Comparison of ENCODE assay signal across 8 mouse cellular contexts in the genomic region with DNA sequence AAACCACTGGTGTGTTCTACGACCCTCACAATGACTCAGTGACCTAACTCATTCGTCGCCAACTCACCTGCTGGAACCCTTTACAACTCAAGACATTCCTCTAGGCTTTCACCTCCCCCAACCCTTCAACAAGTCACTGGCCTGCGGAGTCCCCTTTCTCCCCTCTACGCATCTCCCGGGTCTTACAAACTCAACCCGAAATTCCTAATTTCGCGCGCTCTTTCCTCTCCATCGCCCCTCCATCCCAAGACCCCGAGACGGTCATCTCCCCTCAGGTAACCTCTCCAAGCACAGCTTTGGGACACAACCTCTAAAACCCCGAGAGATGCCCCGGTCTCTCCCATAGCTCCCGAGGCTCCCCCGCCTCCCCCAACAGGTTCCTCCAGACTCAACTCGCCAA.
DNase-seq lines count a peak whose midpoint lies in the region; ATAC-seq and TF ChIP-seq lines count a peak whose summit lies in the region.

No protein-coding gene starts in this region.

- peak overlapping the region; percentile 75 for H3K4me2 ChIP-seq in hindbrain, embryonic 13.5 days
- H3K4me2 ChIP-seq in midbrain, embryonic 16.5 days (ENCODE audit: low read length): peak overlapping the region; percentile 82

- WGBS in bone marrow, adult 2 months: 6% methylated on average over 18 of the region's 18 CpGs
- 1% methylated on average over 18 of the region's 18 CpGs for WGBS in hindbrain, embryonic 13.5 days
- WGBS in midbrain, embryonic 16.5 days: under 1% methylated on average over 18 of the region's 18 CpGs

- DNase-seq in left cerebral cortex, adult 2 months (ENCODE audit: extremely low spot score in 1 of 2, low spot score in 2 of 2): no peak
- no peak for DNase-seq in left cerebral cortex, adult 8-10 months (ENCODE audit: low spot score in 2 of 2)
- no peak for DNase-seq in urinary bladder, postnatal 14 days (ENCODE audit: low spot score)
- DNase-seq in layer of hippocampus, adult 9-11 months: no peak
- DNase-seq in left cerebral cortex, adult 18-20 months (ENCODE audit: low spot score in 2 of 2): no peak

- peaks cover 14% of the 10 kb centered on the region; the same call in 1 of the 2 replicates for H3K36me3 ChIP-seq in hindbrain, embryonic 13.5 days
- no peaks in the 10 kb centered on the region for H3K36me3 ChIP-seq in midbrain, embryonic 16.5 days (ENCODE audit: control insufficient read depth, insufficient read depth, low read length)

- ATAC-seq in hindbrain, embryonic 13.5 days (ENCODE audit: low FRiP score): peak; percentile 34; the same call in 1 of the 2 replicates
- peak; percentile 36 for ATAC-seq in midbrain, embryonic 16.5 days

- H3K9me3 ChIP-seq in hindbrain, embryonic 13.5 days: no peaks in the 10 kb centered on the region
- H3K9me3 ChIP-seq in midbrain, embryonic 16.5 days (replicated peaks; ENCODE audit: control insufficient read depth, low read length, poor library complexity, severe bottlenecking): no peaks in the 10 kb centered on the region

- intact Hi-C loops in left cerebral cortex, adult 2 months (cut with DNase I): loop anchor here (1.0 to 2.0 kb wide), 2 partner anchors 68 to 72 kb away; partner anchors contain the start of gene Acp6

- peak overlapping the region; percentile 53; the same call in 1 of the 2 replicates for H3K27ac ChIP-seq in left cerebral cortex, adult 2 months
- no peak overlapping the region for H3K27ac ChIP-seq in bone marrow, adult 2 months (ENCODE audit: control insufficient read depth, insufficient read depth, low read depth, low read length, poor library complexity)
- peak overlapping the region; percentile 95 for H3K27ac ChIP-seq in hindbrain, embryonic 13.5 days
- H3K27ac ChIP-seq in midbrain, embryonic 16.5 days (ENCODE audit: low read length): peak overlapping the region; percentile 89

- H3K9ac ChIP-seq in hindbrain, embryonic 13.5 days: peak overlapping the region; percentile 92
- H3K9ac ChIP-seq in midbrain, embryonic 16.5 days (ENCODE audit: low read depth, low read length): peak overlapping the region; percentile 93

- TF ChIP-seq POLR2A in bone marrow, adult 2 months (IDR thresholded peaks at IDR 0.05; ENCODE audit: borderline replicate concordance, control insufficient read depth, low read depth, low read length): no peak

- H3K4me3 ChIP-seq in left cerebral cortex, adult 2 months: peak overlapping the region; percentile 52
- H3K4me3 ChIP-seq in bone marrow, adult 2 months (replicated peaks; ENCODE audit: control insufficient read depth, low read depth, low read length): peak overlapping the region; percentile 50
- H3K4me3 ChIP-seq in hindbrain, embryonic 13.5 days: peak overlapping the region; percentile 79
- peak overlapping the region; percentile 90 for H3K4me3 ChIP-seq in midbrain, embryonic 16.5 days (ENCODE audit: low read depth, low read length)

- no peaks in the 10 kb centered on the region; the same call in 1 of the 2 replicates for H3K4me1 ChIP-seq in bone marrow, adult 2 months (ENCODE audit: control insufficient read depth, insufficient read depth, low read length)
- peaks cover 46% of the 10 kb centered on the region for H3K4me1 ChIP-seq in hindbrain, embryonic 13.5 days (replicated peaks)
- peaks cover 35% of the 10 kb centered on the region for H3K4me1 ChIP-seq in midbrain, embryonic 16.5 days (ENCODE audit: control insufficient read depth, insufficient read depth, low read length)

- no peaks in the 10 kb centered on the region for H3K27me3 ChIP-seq in hindbrain, embryonic 13.5 days
- H3K27me3 ChIP-seq in midbrain, embryonic 16.5 days (ENCODE audit: control insufficient read depth, insufficient read depth, low read depth, low read length): no peaks in the 10 kb centered on the region

- no peak for TF ChIP-seq CTCF in left cerebral cortex, adult 2 months (IDR thresholded peaks at IDR 0.05)
- TF ChIP-seq CTCF in bone marrow, adult 2 months (IDR thresholded peaks at IDR 0.05; ENCODE audit: control insufficient read depth, insufficient read depth, low read length): no peak
